Mouse (Mus musculus) testis, adult 10 weeks (tissue): ENCODE measurements around the gene Ctdspl. TPM values are rescaled to one million over a fixed set of nuclear protein-coding genes. Genes with fewer than 3 reads are reported as not detected.

Experiments used
- polyA plus RNA-seq: library from polyadenylated mRNA; stranded (reverse); fragments of 350-450 nt; fragmentation: Illumina TruSeq; extraction: RNeasy Lipid Tissue Mini Kit (QIAGEN cat#74804); gene quantifications from one replicate; pipeline ENCODE4 v1.2.3, GENCODE M21; 2014; ENCODE audit warnings: low read depth, low replicate concordance

Ctdspl gene
- polyA plus RNA-seq = 5.1 TPM

DNA sequence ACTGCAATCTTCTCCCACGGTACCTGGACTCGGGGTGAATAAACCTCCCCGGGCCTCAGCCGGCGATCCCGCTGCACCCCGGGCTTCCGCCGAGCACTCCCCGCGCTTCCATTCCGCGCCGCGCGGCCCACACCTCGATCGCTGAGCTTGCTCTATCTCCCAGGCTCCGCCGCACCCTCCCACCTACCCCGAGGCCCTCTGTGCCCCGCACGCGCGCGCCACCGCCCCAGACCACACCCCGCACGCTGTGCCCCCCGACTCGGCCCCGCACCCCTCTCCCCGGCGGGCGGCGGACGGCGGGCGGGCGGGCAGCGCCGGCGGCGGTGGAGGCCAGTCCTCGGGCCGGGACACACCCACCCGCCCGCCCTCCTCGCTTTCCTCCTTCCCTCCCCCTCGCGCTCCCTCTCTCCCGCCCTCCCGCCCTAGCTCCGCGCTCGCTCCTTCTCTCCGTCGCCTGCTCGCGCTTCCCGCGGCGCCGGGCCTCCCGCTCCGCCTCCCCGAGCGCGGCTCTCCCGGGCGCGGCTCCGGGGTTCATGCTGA is at the start of gene Ctdspl:
Gene Ctdspl (plus strand): TSS at position 343 of the 540 bp plus-strand sequence.

DNA sequence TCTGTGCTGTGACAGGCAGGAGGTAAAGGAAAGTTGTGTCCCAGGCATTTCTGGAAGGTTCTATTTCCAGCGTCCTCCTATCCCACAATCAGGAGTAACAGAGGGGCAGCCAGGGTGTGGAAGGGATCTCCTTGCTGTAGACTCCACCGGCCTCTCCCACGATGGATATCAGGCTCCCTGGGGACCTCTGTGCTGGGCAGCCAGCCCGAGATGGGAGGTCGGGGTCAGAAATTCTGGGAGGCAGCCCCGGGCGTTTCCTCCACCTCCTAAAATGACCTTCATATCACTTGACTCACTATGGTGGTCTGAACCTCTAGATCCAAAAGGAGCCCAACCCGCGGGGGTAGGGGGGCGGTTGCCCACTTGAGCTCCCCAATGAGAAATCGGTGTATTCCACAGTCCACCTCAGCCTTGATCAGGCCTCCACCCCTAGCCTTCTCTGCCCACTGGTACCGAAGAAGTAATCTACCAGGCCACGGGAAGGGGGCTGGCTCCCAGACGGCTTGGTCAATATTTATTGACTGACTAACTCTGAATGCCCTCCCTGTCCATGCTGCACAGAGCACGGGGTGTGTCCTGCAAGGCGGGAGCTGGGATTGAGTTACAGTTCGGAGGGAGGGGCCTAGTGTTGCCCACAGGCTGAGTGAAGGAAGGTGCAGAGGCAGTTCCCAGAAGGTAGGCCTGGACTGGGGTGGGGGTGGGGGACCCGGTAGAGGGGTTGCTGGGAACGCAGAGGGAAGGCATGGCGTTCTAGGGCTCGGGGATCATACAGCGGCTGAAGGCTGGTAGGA is 126.1 kb downstream of the Ctdspl start, which contains the start of gene Vill:
Gene Vill (plus strand): TSS at position 625 of the 791 bp plus-strand sequence.

Other genes with a start within 250 kb of the Ctdspl start
- 3.9 TPM for gene Vill, start 126.3 kb downstream of the Ctdspl start, polyA plus RNA-seq
- 0.53 TPM for gene Plcd1, start 167.0 kb downstream of the Ctdspl start, polyA plus RNA-seq
- gene Dlec1, start 176.0 kb downstream of the Ctdspl start, polyA plus RNA-seq = 4.4 TPM
- not detected for gene Acaa1b, start 230.6 kb downstream of the Ctdspl start, polyA plus RNA-seq
- not detected for gene Gm47289, start 232.7 kb downstream of the Ctdspl start, polyA plus RNA-seq